Mouse (Mus musculus) neural tube, embryonic 13.5 days (tissue): Measurements from ENCODE around the gene Fdxacb1. TPM values are rescaled to one million over a fixed set of nuclear protein-coding genes. Genes with fewer than 3 reads are reported as not detected.

Experiments used
- ATAC-seq: fragments of 200-750 bp; cut with Nextera tagmentation; 2 replicates; pipeline ENCODE4 v1.8.0; 2017; ENCODE audit warnings: low read depth, mild to moderate bottlenecking, moderate TSS enrichment, moderate library complexity
- H3K27ac ChIP-seq: fragments of 300-500 bp; sonication (generic); replicated peaks from 2 replicates; pipeline ENCODE4 v1.5.1; 2015; ENCODE audit warnings: moderate library complexity, mild to moderate bottlenecking, inconsistent platforms
- H3K27me3 ChIP-seq: fragments of 300-500 bp; sonication (generic); 2 replicates; pipeline ENCODE4 v1.6.1; 2015; ENCODE audit warnings: mild to moderate bottlenecking, inconsistent platforms
- H3K36me3 ChIP-seq: fragments of 300-500 bp; sonication (generic); 2 replicates; pipeline ENCODE4 v1.6.1; 2015; ENCODE audit warnings: mild to moderate bottlenecking, inconsistent platforms
- H3K4me1 ChIP-seq: fragments of 300-500 bp; sonication (generic); replicated peaks from 2 replicates; pipeline ENCODE4 v1.6.1; 2015; ENCODE audit warnings: inconsistent platforms
- H3K4me2 ChIP-seq: fragments of 300-500 bp; sonication (generic); 2 replicates; pipeline ENCODE4 v1.6.1; 2015; ENCODE audit warnings: inconsistent platforms, mild to moderate bottlenecking, moderate library complexity
- H3K4me3 ChIP-seq: fragments of 300-500 bp; sonication (generic); 2 replicates; pipeline ENCODE4 v1.5.1; 2015; ENCODE audit warnings: mild to moderate bottlenecking, inconsistent platforms
- H3K9ac ChIP-seq: fragments of 300-500 bp; sonication (generic); 2 replicates; pipeline ENCODE4 v1.6.1; 2015; ENCODE audit warnings: moderate library complexity, mild to moderate bottlenecking, inconsistent platforms
- H3K9me3 ChIP-seq: fragments of 300-500 bp; sonication (generic); 2 replicates; pipeline ENCODE4 v1.6.1; 2016; ENCODE audit warnings: inconsistent platforms
- WGBS: fragments of 180-500 bp; shearing (Covaris S2); methylation state at CpG from one replicate; pipeline ENCODE4 v1.1.7; 2015; 5-methylcytosine and 5-hydroxymethylcytosine counted together
- polyA plus RNA-seq: library from polyadenylated mRNA; unstranded; fragments of >200 nt; fragmentation: Nextera tagmentation; extraction: Ambion mirVana; gene quantifications from 2 replicates; pipeline ENCODE4 v1.2.1, GENCODE M21; 2015

The Fdxacb1 gene
- polyA plus RNA-seq, 1 experiment from 2014 or later = 12.9 TPM

GRCm38 (mm10) chr9:50815666-50816065 lies 47.6 kb downstream of the Fdxacb1 start:
- Histone ChIP-seq H3K36me3 (peaks cover 71% of the 10 kb centered on the region), H3K27me3 (no peaks in the 10 kb centered on the region), H3K4me2 (no peak overlapping the region), H3K4me3 (no peak overlapping the region), H3K9ac (no peak overlapping the region), H3K9me3 (no peaks in the 10 kb centered on the region), H3K4me1 (no peaks in the 10 kb centered on the region), H3K27ac (no peak overlapping the region)
- WGBS = 96% methylated on average over 4 of the region's 4 CpGs
- no peak for ATAC-seq

GRCm38 (mm10) chr9:50816512-50816911 lies 48.5 kb downstream of the Fdxacb1 start:
- no peak overlapping the region for H3K27ac ChIP-seq
- peaks cover 71% of the 10 kb centered on the region for H3K36me3 ChIP-seq
- H3K9me3 ChIP-seq = no peaks in the 10 kb centered on the region
- ATAC-seq = no peak
- H3K4me3 ChIP-seq = no peak overlapping the region
- H3K4me2 ChIP-seq = no peak overlapping the region
- H3K27me3 ChIP-seq = no peaks in the 10 kb centered on the region
- WGBS = 95% methylated on average over 1 of the region's 1 CpGs
- no peaks in the 10 kb centered on the region for H3K4me1 ChIP-seq
- H3K9ac ChIP-seq = no peak overlapping the region

DNA sequence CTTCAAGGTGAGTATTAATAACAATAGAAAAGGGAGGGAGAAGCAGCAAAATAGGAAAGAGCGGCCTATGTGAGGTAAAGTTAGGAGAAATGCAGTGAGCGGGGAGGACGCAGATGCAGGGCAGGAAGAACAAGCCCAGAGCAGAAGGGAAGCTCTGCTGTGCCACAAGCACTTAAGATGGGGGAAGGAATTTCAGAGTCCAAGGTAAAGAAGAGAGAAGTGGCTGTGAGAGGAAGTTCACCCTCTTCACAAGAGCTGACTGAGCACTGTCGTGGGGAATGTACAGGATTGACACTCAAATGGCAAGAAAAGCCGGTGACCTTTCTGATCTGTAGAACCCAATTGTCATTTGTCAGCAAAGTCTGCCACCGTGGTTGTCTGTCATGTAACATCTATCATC lies 50.0 kb downstream of the Fdxacb1 start:
- H3K9me3 ChIP-seq = no peaks in the 10 kb centered on the region
- no peak overlapping the region for H3K4me2 ChIP-seq
- H3K4me3 ChIP-seq = no peak overlapping the region
- peaks cover 73% of the 10 kb centered on the region for H3K36me3 ChIP-seq
- H3K27me3 ChIP-seq = no peaks in the 10 kb centered on the region
- WGBS = 92% methylated on average over 6 of the region's 6 CpGs
- no peaks in the 10 kb centered on the region for H3K4me1 ChIP-seq
- H3K9ac ChIP-seq = no peak overlapping the region
- H3K27ac ChIP-seq = no peak overlapping the region
- ATAC-seq = no peak

- no peak overlapping the region for H3K4me3 ChIP-seq
- H3K4me1 ChIP-seq = no peaks in the 10 kb centered on the region
- H3K27ac ChIP-seq = no peak overlapping the region
- H3K27me3 ChIP-seq = no peaks in the 10 kb centered on the region
- no peaks in the 10 kb centered on the region for H3K9me3 ChIP-seq
- no peak for ATAC-seq
- no peak overlapping the region for H3K9ac ChIP-seq
- 93% methylated on average over 6 of the region's 6 CpGs for WGBS
- H3K4me2 ChIP-seq = no peak overlapping the region
- peaks cover 67% of the 10 kb centered on the region for H3K36me3 ChIP-seq
Measured at GRCm38 (mm10) chr9:50819716-50820115, 51.7 kb downstream of the Fdxacb1 start.

DNA sequence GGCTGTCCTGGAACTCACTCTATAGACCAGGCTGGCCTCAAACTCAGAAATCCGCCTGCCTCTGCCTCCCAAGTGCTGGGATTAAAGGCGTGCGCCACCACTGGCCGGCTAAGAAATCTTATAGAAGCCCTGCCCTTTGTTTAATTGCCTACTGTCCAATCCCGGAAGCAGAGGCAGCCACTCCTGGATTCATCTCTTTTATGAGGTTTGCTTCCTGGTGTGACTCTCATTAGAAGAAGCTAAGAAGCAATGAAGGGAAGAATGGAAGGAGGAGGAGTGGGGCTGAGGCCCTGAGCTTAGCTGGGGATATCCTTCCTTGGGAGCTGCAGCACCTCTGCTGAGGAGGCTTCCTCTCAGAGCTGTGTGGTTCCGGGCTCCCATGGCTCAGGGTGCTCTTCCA lies 53.6 kb downstream of the Fdxacb1 start:
- WGBS = 91% methylated on average over 6 of the region's 6 CpGs
- H3K9me3 ChIP-seq = no peaks in the 10 kb centered on the region
- H3K4me2 ChIP-seq = no peak overlapping the region
- ATAC-seq = no peak
- no peak overlapping the region for H3K9ac ChIP-seq
- H3K36me3 ChIP-seq = peaks cover 67% of the 10 kb centered on the region
- H3K27me3 ChIP-seq = no peaks in the 10 kb centered on the region
- H3K4me1 ChIP-seq = no peaks in the 10 kb centered on the region
- no peak overlapping the region for H3K4me3 ChIP-seq
- H3K27ac ChIP-seq = no peak overlapping the region

DNA sequence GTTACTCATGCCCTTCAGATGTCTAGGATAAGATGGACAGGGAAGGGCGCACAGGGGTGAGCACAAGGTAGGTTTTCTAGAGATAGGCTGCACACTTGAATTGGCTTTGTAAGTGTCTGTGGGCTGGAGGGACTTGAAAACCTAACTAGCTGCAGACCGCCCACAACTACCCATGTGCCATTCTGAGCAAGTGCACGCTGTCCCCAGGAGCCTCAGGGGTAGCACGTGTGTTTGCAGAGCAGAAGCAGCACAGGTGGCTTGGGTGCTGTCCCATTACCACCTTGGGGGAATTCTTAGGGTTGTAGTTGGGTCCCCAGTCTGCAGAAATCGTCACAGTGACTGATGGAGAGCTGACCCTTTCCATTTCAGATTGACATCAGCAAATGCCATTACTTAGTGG lies 54.2 kb downstream of the Fdxacb1 start:
- H3K36me3 ChIP-seq = peaks cover 61% of the 10 kb centered on the region
- ATAC-seq = no peak

More for the DNA sequence above, 54.2 kb downstream of the Fdxacb1 start:
- H3K9me3 ChIP-seq = no peaks in the 10 kb centered on the region
- no peak overlapping the region for H3K27ac ChIP-seq
- H3K4me1 ChIP-seq = no peaks in the 10 kb centered on the region
- H3K4me2 ChIP-seq = no peak overlapping the region
- 97% methylated on average over 5 of the region's 5 CpGs for WGBS
- H3K9ac ChIP-seq = no peak overlapping the region
- H3K27me3 ChIP-seq = no peaks in the 10 kb centered on the region
- no peak overlapping the region for H3K4me3 ChIP-seq

Other genes with a start within 250 kb of the Fdxacb1 start
- gene Pts, start 239.5 kb upstream of the Fdxacb1 start, polyA plus RNA-seq = 104 and 128 TPM in 2 replicates
- gene Il18, start 213.4 kb upstream of the Fdxacb1 start, polyA plus RNA-seq = 15.7 and 17.1 TPM in 2 replicates
- 0.28 and 0.35 TPM in 2 replicates for gene Bco2, start 213.1 kb upstream of the Fdxacb1 start, polyA plus RNA-seq
- not detected in 2 replicates for gene Tex12, start 206.9 kb upstream of the Fdxacb1 start, polyA plus RNA-seq
- gene Sdhd, start 164.4 kb upstream of the Fdxacb1 start, polyA plus RNA-seq = 229 and 243 TPM in 2 replicates
- gene Timm8b, start 164.3 kb upstream of the Fdxacb1 start, polyA plus RNA-seq = 366 and 422 TPM in 2 replicates
- 5.2 and 5.8 TPM in 2 replicates for gene Pih1d2, start 150.9 kb upstream of the Fdxacb1 start, polyA plus RNA-seq
- 24.6 and 25.7 TPM in 2 replicates for gene Nkapd1, start 150.8 kb upstream of the Fdxacb1 start, polyA plus RNA-seq
- 48.9 and 50.8 TPM in 2 replicates for gene Dlat, start 108.5 kb upstream of the Fdxacb1 start, polyA plus RNA-seq
- 31.8 TPM in 2 replicates for gene Dixdc1, start 28.7 kb upstream of the Fdxacb1 start, polyA plus RNA-seq
- 1.7 and 2.3 TPM in 2 replicates for gene 2310030G06Rik, start 21.7 kb upstream of the Fdxacb1 start, polyA plus RNA-seq
- 15.3 and 19.5 TPM in 2 replicates for gene Cryab, start 16.9 kb upstream of the Fdxacb1 start, polyA plus RNA-seq
- gene Hspb2, start 15.9 kb upstream of the Fdxacb1 start, polyA plus RNA-seq = 2.4 and 4.5 TPM in 2 replicates
- gene Alg9, start 6.8 kb downstream of the Fdxacb1 start, polyA plus RNA-seq = 49.2 and 54.9 TPM in 2 replicates
- gene 1110032A03Rik, start 7.3 kb downstream of the Fdxacb1 start, polyA plus RNA-seq = 56.7 and 61.4 TPM in 2 replicates
- 52.0 and 57.6 TPM in 2 replicates for gene Ppp2r1b, start 77.1 kb downstream of the Fdxacb1 start, polyA plus RNA-seq
- 15.5 and 18.0 TPM in 2 replicates for gene Sik2, start 240.8 kb downstream of the Fdxacb1 start, polyA plus RNA-seq